Mouse (Mus musculus) induced T-regulatory cell, adult 2 months (primary cell): Measurements from ENCODE around the gene Zfp955b.
"Not testable (repeated sequence)": the region's sequence is repeated elsewhere in the genome, so short reads cannot be mapped to it uniquely, and the experiment has no call there.

Experiments used
- DNase-seq: peaks from one replicate; pipeline ENCODE4 v3.0.0-alpha.2; 2012; ENCODE audit warnings: low read depth

The Zfp955b gene

GRCm38 (mm10) chr17:33289039-33289875 is at the start of gene Zfp955b:
TSS of gene Zfp955b (plus strand) at chr17:33289544.
- not testable (repeated sequence) for DNase-seq

GRCm38 (mm10) chr17:33254530-33255318 is 34.6 kb upstream of the Zfp955b start, which contains the start of gene Zfp955a:
TSS of gene Zfp955a (minus strand) at chr17:33255145.
- not testable (repeated sequence) for DNase-seq

GRCm38 (mm10) chr17:33255319-33255657 is 34.1 kb upstream of the Zfp955b start:
- not testable (repeated sequence) for DNase-seq

GRCm38 (mm10) chr17:33264376-33264775 is 25.0 kb upstream of the Zfp955b start, which contains the start of gene Olfr63:
TSS of gene Olfr63 (plus strand) at chr17:33264676.
- no peak for DNase-seq

GRCm38 (mm10) chr17:33268907-33269306 is 20.4 kb upstream of the Zfp955b start:
- DNase-seq: no peak

GRCm38 (mm10) chr17:33289876-33290149 is 469 bp downstream of the Zfp955b start:
- DNase-seq: not testable (repeated sequence)

- no peak for DNase-seq
Observed at GRCm38 (mm10) chr17:33352981-33353380, 63.6 kb downstream of the Zfp955b start.
